Mouse (Mus musculus) testis, adult 2 months (tissue): Measurements from ENCODE around the gene Sh3pxd2a.

Experiments used
- CTCF ChIP-seq: fragments of 200-500 bp; IDR thresholded peaks from 2 replicates; pipeline ENCODE4 v1.5.1; 2012; ENCODE audit warnings: low read depth, mild to moderate bottlenecking, inconsistent platforms, low read length, moderate library complexity; ENCODE audit not compliant: control insufficient read depth, insufficient read depth, insufficient replicate concordance
- POLR2A ChIP-seq: fragments of 200-500 bp; IDR thresholded peaks from 2 replicates; pipeline ENCODE4 v1.6.1; 2012; ENCODE audit warnings: low read depth, mild to moderate bottlenecking, inconsistent platforms, low read length, moderate library complexity; ENCODE audit not compliant: control insufficient read depth

DNA sequence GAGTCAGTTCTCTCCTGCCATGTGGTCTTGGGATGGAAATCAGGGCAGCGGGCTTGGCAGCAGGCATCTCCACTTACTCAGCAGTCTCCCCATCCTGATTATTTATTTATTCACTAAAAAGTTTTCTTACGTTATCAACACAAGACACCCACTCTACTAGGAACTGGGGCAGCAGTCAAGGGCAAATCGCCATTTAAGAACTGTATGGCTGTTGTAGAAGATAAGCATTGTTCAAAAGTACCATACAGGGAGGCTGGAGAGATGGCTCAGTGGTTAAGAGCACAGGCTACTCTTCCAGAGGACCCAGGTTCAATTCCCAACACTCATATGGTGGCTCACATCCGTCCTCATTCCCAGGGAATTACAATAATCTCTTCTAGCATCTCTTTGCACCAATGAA, 7.6 kb upstream of the Sh3pxd2a start:
- TF ChIP-seq CTCF, result no peak
- no peak for TF ChIP-seq POLR2A
